Mouse (Mus musculus): Measurements from ENCODE around the gene A930009A15Rik. TPM values are rescaled to one million over a fixed set of nuclear protein-coding genes. Genes with fewer than 3 reads are reported as not detected.

A930009A15Rik gene
- total and polyA plus RNA-seq, 3 experiments = not detected

GRCm38 (mm10) chr10:115561136-115561880 is 8.5 kb upstream of the A930009A15Rik start:
- H3K36me3 ChIP-seq (replicated peaks) = no peaks in the 10 kb centered on the region
- TF ChIP-seq GATA2 (IDR thresholded peaks at IDR 0.05; ENCODE audit: borderline replicate concordance, low read depth, low read length) (no peak), GATA1 (IDR thresholded peaks at IDR 0.05; ENCODE audit: borderline replicate concordance, low read length) (no peak), POLR2AphosphoS5 (IDR thresholded peaks at IDR 0.05; ENCODE audit: insufficient replicate concordance, low read depth, low read length) (no peak), CTCF (IDR thresholded peaks at IDR 0.05; ENCODE audit: low read depth, low read length) (no peak), TAL1 (conservative IDR thresholded peaks at IDR 0.05; ENCODE audit: low read depth, low read length) (no peak)
- DNase-seq (ENCODE audit: low spot score) (no peak), ATAC-seq (ENCODE audit: extremely low read depth, insufficient number of reproducible peaks, low FRiP score, poor library complexity, severe bottlenecking) (no peak)
- no peak overlapping the region for H3K4me3 ChIP-seq (ENCODE audit: low read depth, low read length)
- H3K4me1 ChIP-seq (ENCODE audit: insufficient read depth, low read depth, low read length) = no peaks in the 10 kb centered on the region
- H3K27me3 ChIP-seq (ENCODE audit: insufficient read depth, low read length) = no peaks in the 10 kb centered on the region
- H3K9me3 ChIP-seq (replicated peaks) = peaks cover 34% of the 10 kb centered on the region

- DNase-seq (ENCODE audit: low spot score) (no peak), ATAC-seq (ENCODE audit: extremely low read depth, insufficient number of reproducible peaks, low FRiP score, poor library complexity, severe bottlenecking) (no peak)
- Histone ChIP-seq H3K9me3 (replicated peaks) (peaks cover 41% of the 10 kb centered on the region), H3K36me3 (replicated peaks) (no peaks in the 10 kb centered on the region), H3K4me1 (ENCODE audit: insufficient read depth, low read depth, low read length) (no peaks in the 10 kb centered on the region), H3K4me3 (ENCODE audit: low read depth, low read length) (no peak overlapping the region), H3K27me3 (ENCODE audit: insufficient read depth, low read length) (no peaks in the 10 kb centered on the region)
- TF ChIP-seq TAL1 (conservative IDR thresholded peaks at IDR 0.05; ENCODE audit: low read depth, low read length) (no peak), CTCF (IDR thresholded peaks at IDR 0.05; ENCODE audit: low read depth, low read length) (no peak), POLR2AphosphoS5 (IDR thresholded peaks at IDR 0.05; ENCODE audit: insufficient replicate concordance, low read depth, low read length) (no peak), GATA1 (IDR thresholded peaks at IDR 0.05; ENCODE audit: borderline replicate concordance, low read length) (no peak), GATA2 (IDR thresholded peaks at IDR 0.05; ENCODE audit: borderline replicate concordance, low read depth, low read length) (no peak)
Observed at GRCm38 (mm10) chr10:115562911-115563686, 6.7 kb upstream of the A930009A15Rik start.

DNA sequence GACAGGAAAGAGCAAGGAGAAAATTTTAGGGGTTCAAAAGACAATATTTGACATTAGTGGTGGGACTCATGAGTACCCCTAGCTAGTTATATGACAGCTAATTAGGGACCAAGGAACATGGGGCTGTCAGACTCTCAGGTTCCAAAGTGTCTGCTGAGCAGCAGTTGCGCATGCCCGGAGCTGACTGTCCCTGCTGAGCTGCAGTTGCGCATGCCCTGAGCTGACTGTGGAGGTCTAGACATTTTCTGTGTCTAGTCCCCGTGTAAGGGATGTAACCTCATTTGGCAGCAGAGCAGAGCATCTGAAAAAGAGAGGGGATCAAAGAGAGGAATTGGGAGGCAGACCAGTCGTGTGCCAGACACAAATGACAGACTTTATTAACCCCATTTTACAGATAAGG is 5.8 kb upstream of the A930009A15Rik start:
- Histone ChIP-seq H3K36me3 (replicated peaks) (no peaks in the 10 kb centered on the region), H3K27me3 (ENCODE audit: insufficient read depth, low read length) (no peaks in the 10 kb centered on the region), H3K4me1 (ENCODE audit: insufficient read depth, low read depth, low read length) (no peaks in the 10 kb centered on the region), H3K4me3 (ENCODE audit: low read depth, low read length) (no peak overlapping the region), H3K9me3 (replicated peaks) (peaks cover 41% of the 10 kb centered on the region)
- ATAC-seq (ENCODE audit: extremely low read depth, insufficient number of reproducible peaks, low FRiP score, poor library complexity, severe bottlenecking) (no peak), DNase-seq (ENCODE audit: low spot score) (no peak)
- TF ChIP-seq GATA1 (IDR thresholded peaks at IDR 0.05; ENCODE audit: borderline replicate concordance, low read length) = no peak
- TF ChIP-seq GATA2 (IDR thresholded peaks at IDR 0.05; ENCODE audit: borderline replicate concordance, low read depth, low read length) = no peak
- no peak for TF ChIP-seq CTCF (IDR thresholded peaks at IDR 0.05; ENCODE audit: low read depth, low read length)
- no peak for TF ChIP-seq TAL1 (conservative IDR thresholded peaks at IDR 0.05; ENCODE audit: low read depth, low read length)
- TF ChIP-seq POLR2AphosphoS5 (IDR thresholded peaks at IDR 0.05; ENCODE audit: insufficient replicate concordance, low read depth, low read length) = no peak

GRCm38 (mm10) chr10:115570577-115570976 is 791 bp downstream of the A930009A15Rik start:
- Histone ChIP-seq H3K27me3 (ENCODE audit: insufficient read depth, low read length) (no peaks in the 10 kb centered on the region), H3K36me3 (replicated peaks) (no peaks in the 10 kb centered on the region), H3K9me3 (replicated peaks) (peaks cover 32% of the 10 kb centered on the region), H3K4me1 (ENCODE audit: insufficient read depth, low read depth, low read length) (no peaks in the 10 kb centered on the region), H3K4me3 (ENCODE audit: low read depth, low read length) (no peak overlapping the region)
- TF ChIP-seq CTCF (IDR thresholded peaks at IDR 0.05; ENCODE audit: low read depth, low read length) = no peak
- no peak for TF ChIP-seq GATA1 (IDR thresholded peaks at IDR 0.05; ENCODE audit: borderline replicate concordance, low read length)
- TF ChIP-seq GATA2 (IDR thresholded peaks at IDR 0.05; ENCODE audit: borderline replicate concordance, low read depth, low read length) = no peak
- no peak for TF ChIP-seq POLR2AphosphoS5 (IDR thresholded peaks at IDR 0.05; ENCODE audit: insufficient replicate concordance, low read depth, low read length)
- no peak for TF ChIP-seq TAL1 (conservative IDR thresholded peaks at IDR 0.05; ENCODE audit: low read depth, low read length)
- DNase-seq (ENCODE audit: low spot score) = no peak
- ATAC-seq (ENCODE audit: extremely low read depth, insufficient number of reproducible peaks, low FRiP score, poor library complexity, severe bottlenecking) = no peak

DNA sequence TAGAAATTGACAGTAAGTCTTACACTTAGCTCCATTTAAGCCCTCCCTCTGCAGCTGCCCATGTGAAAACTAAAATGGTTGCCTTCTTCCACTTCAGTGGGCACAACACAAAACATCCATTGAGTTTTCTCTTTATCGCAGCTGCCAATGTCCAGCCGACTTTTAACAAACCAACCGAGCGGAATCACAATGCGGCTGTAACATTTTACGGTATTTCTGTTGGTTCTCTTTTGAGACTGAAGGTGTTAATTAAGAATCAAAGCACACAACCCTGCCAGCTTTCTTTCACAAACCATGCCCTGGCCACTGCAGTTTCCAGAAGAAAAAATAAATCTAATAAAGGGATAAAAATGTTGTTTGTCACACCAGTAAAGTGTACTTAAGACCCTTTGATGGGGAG is 1.5 kb downstream of the A930009A15Rik start:
- Histone ChIP-seq H3K4me1 (ENCODE audit: insufficient read depth, low read depth, low read length) (no peaks in the 10 kb centered on the region), H3K36me3 (replicated peaks) (no peaks in the 10 kb centered on the region), H3K4me3 (ENCODE audit: low read depth, low read length) (no peak overlapping the region), H3K9me3 (replicated peaks) (peaks cover 35% of the 10 kb centered on the region), H3K27me3 (ENCODE audit: insufficient read depth, low read length) (no peaks in the 10 kb centered on the region)
- no peak for ATAC-seq (ENCODE audit: extremely low read depth, insufficient number of reproducible peaks, low FRiP score, poor library complexity, severe bottlenecking)
- TF ChIP-seq GATA2 (IDR thresholded peaks at IDR 0.05; ENCODE audit: borderline replicate concordance, low read depth, low read length) = no peak
- no peak for DNase-seq (ENCODE audit: low spot score)

GRCm38 (mm10) chr10:115571734-115572440 is 2.1 kb downstream of the A930009A15Rik start:
- TF ChIP-seq GATA1 (IDR thresholded peaks at IDR 0.05; ENCODE audit: borderline replicate concordance, low read length) (no peak), POLR2AphosphoS5 (IDR thresholded peaks at IDR 0.05; ENCODE audit: insufficient replicate concordance, low read depth, low read length) (no peak), GATA2 (IDR thresholded peaks at IDR 0.05; ENCODE audit: borderline replicate concordance, low read depth, low read length) (no peak), TAL1 (conservative IDR thresholded peaks at IDR 0.05; ENCODE audit: low read depth, low read length) (no peak), CTCF (IDR thresholded peaks at IDR 0.05; ENCODE audit: low read depth, low read length) (no peak)
- no peak overlapping the region for H3K4me3 ChIP-seq (ENCODE audit: low read depth, low read length)
- peaks cover 33% of the 10 kb centered on the region for H3K9me3 ChIP-seq (replicated peaks)
- no peaks in the 10 kb centered on the region for H3K27me3 ChIP-seq (ENCODE audit: insufficient read depth, low read length)
- ATAC-seq (ENCODE audit: extremely low read depth, insufficient number of reproducible peaks, low FRiP score, poor library complexity, severe bottlenecking) (no peak), DNase-seq (ENCODE audit: low spot score) (no peak)
- H3K4me1 ChIP-seq (ENCODE audit: insufficient read depth, low read depth, low read length) = no peaks in the 10 kb centered on the region
- H3K36me3 ChIP-seq (replicated peaks) = no peaks in the 10 kb centered on the region

All from G1E (cell line).